Mouse (Mus musculus): Measurements from ENCODE around the gene Tmem206.

DNA sequence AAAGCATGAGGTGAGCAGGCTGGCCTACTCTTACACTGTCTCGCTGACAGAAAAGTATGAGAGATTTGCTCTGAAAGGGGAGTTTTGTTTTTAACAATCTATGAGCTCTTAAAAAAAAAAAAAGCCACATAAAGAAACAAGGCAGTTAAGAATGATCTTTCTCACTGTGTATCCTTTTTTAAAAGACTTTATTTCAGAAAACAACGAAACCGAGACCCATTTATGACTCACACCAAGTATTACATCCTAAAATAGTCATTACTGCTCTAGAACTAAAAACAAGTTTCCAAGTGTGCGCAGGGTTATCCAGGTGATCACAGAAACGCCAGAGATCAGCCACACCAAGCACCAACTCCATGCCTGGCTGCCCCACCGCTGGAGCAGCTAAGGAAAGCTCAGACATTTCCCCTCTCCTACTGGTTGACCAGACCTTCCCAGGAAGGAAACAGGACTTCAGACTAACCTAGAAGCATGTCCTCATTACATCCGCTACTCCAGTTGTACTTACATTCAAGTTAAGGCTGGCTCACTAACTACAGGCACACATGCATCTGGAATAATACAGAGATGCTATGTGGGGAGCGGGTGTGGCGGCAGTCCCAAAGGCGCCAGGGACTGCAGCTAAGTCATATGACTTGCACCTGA lies 59.2 kb downstream of the Tmem206 start:
- TF ChIP-seq POLR2A (IDR thresholded peaks at IDR 0.05; ENCODE audit: borderline replicate concordance, extremely low read depth, low read depth, low read length) (no peak), CTCF (IDR thresholded peaks at IDR 0.05; ENCODE audit: insufficient read depth, low read length) (no peak)

All from lung, adult 2 months (tissue).